Mouse (Mus musculus) splenic B cell, adult 2 months (primary cell): Measurements from ENCODE around the gene Btaf1.
A peak's percentile ranks its signal among the peaks of the same experiment; 100 is the strongest.
"Not testable (repeated sequence)": the region's sequence is repeated elsewhere in the genome, so short reads cannot be mapped to it uniquely, and the experiment has no call there.

ENCODE experiments used
- DNase-seq: peaks from one replicate; pipeline ENCODE4 v3.0.0-alpha.2; 2011; ENCODE audit warnings: low read depth, low spot score
- H3K27me3 ChIP-seq: 2 replicates; pipeline ENCODE4 v1.6.1; 2012; ENCODE audit warnings: mild to moderate bottlenecking, low read length, moderate library complexity, mixed read lengths; ENCODE audit not compliant: control insufficient read depth, poor library complexity, insufficient read depth, severe bottlenecking
- H3K36me3 ChIP-seq: 2 replicates; pipeline ENCODE4 v1.6.1; 2012; ENCODE audit warnings: mild to moderate bottlenecking, low read length, moderate library complexity, mixed read lengths; ENCODE audit not compliant: control insufficient read depth, poor library complexity, insufficient read depth, severe bottlenecking

Gene Btaf1

DNA sequence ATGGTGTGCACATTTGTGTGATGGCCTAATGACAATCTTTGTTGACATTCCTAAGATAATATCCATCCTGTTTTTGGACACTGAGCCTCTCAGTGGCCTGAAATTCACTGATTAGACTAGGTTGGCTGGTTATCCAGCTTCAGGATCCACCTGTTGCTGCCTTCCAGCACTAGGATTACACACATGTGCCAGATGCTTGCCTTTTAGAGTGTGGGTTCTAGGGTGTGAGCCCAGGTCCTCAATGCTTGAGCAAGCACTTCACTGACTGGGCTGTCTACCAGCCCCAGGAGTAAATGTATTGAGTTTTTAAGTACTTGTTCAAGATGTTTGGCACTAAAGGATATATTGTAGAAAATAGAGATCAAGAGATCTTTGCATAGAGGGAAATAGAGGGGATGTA, 12.1 kb downstream of the Btaf1 start:
- no peaks in the 10 kb centered on the region; the same call in 1 of the 2 replicates for H3K36me3 ChIP-seq
- DNase-seq, result no peak
- no peaks in the 10 kb centered on the region for H3K27me3 ChIP-seq

DNA sequence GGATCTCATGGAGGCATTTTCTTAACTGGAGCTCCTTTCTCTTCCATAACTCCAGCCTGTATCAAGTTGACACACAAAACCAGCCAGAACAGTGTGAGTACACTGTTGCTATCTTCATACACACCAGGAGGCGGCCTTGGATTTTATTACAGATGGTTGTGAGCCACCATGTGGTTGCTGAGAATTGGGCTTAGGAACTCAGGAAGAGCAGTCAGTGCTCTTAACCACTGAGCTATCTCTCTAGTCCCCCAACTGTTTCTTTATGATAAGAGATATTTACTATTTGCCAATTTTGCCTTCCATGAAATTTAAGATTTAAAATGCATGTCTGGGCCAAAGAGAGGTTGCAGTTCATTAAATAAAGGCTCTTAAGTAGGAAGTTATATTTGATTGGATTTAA, 14.2 kb downstream of the Btaf1 start:
- Histone ChIP-seq H3K36me3 (no peaks in the 10 kb centered on the region; the same call in 1 of the 2 replicates), H3K27me3 (no peaks in the 10 kb centered on the region)
- no peak for DNase-seq

DNA sequence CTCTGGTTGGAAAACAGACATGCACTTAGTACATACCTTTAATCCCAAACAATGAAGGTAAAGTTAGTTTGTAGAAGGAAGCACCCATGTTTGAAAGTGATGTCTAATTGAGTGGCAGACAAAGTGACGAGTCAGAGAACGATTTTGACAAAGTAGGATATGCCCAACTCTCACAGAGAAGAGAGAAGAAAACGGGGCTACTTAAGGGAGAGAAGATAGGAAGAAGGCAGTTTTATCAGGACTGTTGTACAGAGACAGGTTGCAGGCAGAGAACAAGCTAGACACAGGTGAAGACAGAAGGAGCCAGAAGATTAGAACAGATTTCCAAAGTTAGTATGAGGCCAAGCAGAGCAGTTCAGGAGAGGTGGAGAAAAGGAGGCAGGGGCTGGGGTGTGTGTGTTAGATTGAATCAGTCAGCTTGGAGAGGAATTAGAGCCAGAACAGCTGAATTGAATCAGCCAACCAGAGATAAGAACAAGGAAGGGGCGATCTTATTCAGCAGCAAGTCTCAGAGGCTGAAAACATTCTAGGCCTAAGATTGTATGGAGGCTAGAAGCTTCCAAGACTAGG, 27.8 kb downstream of the Btaf1 start:
- Histone ChIP-seq H3K36me3 (peaks cover 8% of the 10 kb centered on the region; the same call in 1 of the 2 replicates), H3K27me3 (no peaks in the 10 kb centered on the region)
- DNase-seq, result no peak

DNA sequence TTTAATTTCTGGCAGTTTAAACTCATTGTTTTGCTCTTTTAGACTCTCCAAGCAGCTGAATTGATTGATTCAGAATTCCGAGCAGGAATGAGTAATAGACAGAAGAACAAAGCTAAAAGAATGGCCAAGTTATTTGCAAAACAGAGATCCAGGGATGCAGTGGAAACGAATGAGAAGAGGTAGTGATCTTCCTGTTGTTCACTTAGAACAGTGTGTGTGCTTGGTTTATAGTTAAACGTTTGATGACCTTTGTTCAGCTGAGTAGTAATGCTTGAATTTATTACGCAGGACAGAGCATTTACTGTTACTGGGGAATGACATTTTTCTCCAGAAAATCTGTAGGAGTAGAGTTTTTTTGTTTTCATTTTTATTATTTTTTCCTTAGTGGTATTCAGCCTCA, 32.5 kb downstream of the Btaf1 start:
- no peak for DNase-seq
- H3K27me3 ChIP-seq, result no peaks in the 10 kb centered on the region
- H3K36me3 ChIP-seq, result peaks cover 21% of the 10 kb centered on the region

DNA sequence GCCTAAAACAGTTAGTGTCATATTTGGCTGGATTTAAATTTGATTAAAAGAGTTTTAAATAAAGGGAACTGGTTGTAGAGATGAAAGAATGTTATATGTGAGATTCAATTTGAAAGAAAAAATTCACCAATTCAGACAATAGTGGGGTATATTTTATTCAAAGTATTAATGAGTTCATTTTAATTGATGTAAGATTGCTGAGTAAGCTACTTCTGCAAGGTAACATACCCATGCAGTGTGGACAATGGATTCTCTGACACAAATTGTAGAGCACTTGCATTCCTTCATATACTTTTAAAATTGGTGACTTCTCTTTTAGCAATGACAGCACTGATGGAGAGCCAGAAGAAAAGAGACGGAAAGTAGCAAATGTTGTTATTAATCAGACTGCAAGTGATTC, 35.4 kb downstream of the Btaf1 start:
- Histone ChIP-seq H3K36me3 (peaks cover 21% of the 10 kb centered on the region), H3K27me3 (no peaks in the 10 kb centered on the region)
- DNase-seq, result no peak

DNA sequence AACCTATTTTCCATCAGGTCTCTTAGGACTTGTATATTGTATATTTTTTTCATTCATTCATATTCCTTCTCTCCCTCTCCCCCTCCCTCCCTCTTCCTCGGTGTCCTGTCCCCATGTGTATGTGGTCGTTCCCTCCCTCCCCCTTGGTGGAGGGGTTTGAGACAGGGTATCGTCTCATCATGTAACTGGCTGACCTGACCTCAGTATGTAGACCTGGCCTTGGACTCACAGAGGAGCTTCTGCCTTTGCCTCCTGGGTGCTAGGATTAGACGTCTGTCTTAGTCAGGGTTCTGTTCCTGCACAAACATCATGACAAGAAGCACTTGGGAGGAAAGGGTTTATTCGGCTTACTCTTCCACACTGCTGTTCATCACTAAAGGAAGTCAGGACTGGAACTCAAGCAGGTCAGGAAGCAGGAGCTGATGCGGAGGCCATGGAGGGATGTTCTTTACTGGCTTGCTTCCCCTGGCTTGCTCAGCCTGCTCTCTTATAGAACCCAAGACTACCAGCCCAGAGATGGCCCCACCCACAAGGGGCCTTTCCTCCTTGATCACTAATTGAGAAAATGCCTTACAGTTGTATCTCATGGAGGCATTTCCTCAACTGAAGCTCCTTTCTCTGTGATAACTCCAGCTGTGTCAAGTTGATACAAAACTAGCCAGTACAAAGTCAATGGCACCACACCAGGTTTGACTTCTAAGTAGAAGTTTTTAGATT, 36.8 kb downstream of the Btaf1 start:
- H3K27me3 ChIP-seq, DNase-seq: not testable (repeated sequence)
- H3K36me3 ChIP-seq, result peaks cover 26% of the 10 kb centered on the region

DNA sequence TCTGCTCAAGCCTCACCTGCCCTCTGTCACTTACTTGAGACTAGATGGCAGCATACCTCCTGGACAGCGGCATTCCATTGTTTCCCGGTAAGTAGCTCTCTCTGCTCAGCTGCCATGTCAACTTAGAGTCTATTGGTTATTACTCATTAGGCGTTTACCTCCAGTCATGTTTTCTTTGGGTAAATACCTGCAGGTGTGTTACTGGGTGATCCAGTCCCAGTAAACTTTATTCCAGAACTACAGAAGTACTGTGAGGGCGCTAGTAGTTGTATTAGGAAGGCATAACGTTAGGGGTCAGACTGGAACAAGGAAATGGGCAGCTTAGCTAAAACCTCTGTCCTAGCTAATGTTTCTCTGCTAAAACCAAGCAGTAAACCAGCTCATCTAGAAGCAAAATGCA, 78.7 kb downstream of the Btaf1 start:
- Histone ChIP-seq H3K27me3 (no peaks in the 10 kb centered on the region), H3K36me3 (peaks cover 22% of the 10 kb centered on the region)
- no peak for DNase-seq

DNA sequence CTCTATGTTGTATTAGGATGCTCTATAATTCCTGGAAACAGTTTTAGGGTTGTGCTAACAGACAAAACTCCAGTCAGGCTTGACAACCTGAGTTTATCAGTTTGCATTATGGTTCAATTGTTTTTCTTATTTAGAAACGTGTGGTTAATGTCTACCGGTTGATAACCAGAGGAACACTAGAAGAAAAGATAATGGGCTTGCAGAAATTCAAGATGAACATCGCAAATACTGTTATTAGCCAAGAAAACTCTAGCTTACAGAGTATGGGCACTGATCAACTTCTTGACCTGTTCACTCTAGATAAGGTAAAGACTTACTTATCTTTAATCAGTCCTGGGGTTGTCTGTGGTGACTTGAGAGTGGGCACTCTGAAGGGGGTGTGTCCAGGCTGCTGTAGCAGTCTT, 84.0 kb downstream of the Btaf1 start:
- Histone ChIP-seq H3K27me3 (no peaks in the 10 kb centered on the region), H3K36me3 (peaks cover 14% of the 10 kb centered on the region)
- no peak for DNase-seq

DNA sequence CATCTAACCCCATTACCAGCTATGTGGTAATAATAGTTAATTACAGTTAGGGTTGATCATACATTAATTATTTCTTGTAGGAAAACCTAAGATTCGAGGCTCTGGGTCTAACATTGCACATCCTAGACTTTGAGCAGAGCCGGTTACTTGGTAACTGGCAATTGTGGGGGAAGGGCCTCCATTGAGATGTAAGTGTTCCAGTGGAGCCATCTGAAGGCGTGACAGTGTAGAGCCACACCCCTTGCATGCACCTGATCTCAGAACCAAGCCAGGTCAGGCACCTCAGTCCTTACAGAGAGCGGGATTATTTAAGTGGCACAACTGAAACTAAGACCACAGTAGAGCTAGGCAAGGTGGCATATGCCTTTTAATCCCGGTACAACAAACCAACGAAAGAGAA, 87.6 kb downstream of the Btaf1 start:
- Histone ChIP-seq H3K27me3 (no peaks in the 10 kb centered on the region), H3K36me3 (peaks cover 7% of the 10 kb centered on the region; the same call in 1 of the 2 replicates)
- no peak for DNase-seq

DNA sequence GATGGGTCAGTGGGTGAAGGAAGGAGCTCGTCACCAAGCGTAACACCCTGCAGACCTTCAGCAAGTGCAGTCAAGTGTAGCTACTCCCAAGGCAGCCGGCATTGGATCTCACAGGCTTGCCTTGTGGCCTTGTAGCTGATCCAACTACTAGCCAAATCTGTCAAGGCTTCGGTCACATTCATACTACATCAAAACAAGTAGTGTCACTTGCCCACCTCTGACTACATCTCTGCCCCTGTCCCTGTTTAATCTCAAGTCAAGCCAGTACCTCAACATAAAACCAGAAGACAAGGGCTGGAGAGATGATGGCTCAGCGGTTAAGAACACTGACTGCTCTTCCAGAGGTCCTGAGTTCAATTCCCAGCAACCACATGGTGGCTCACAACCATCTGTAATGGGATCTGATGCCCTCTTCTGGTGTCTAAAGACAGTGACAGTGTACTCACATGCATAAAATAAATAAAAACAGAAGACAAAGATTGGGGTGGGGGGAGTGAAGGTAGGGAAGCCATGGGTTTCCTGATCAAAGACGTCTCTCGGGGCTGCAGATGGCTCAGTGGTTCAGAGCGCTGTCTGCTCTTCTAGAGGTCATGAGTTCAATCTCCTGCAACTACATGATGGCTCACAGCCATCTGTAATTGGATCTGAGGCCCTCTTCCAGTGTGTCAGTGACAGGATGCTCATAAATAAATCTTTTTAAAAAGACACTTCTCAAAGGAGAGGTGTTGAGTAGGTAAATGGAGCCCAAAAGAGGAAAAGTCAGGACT, 88.5 kb downstream of the Btaf1 start:
- DNase-seq, result no peak
- Histone ChIP-seq H3K36me3 (peaks cover 7% of the 10 kb centered on the region; the same call in 1 of the 2 replicates), H3K27me3 (no peaks in the 10 kb centered on the region)

DNA sequence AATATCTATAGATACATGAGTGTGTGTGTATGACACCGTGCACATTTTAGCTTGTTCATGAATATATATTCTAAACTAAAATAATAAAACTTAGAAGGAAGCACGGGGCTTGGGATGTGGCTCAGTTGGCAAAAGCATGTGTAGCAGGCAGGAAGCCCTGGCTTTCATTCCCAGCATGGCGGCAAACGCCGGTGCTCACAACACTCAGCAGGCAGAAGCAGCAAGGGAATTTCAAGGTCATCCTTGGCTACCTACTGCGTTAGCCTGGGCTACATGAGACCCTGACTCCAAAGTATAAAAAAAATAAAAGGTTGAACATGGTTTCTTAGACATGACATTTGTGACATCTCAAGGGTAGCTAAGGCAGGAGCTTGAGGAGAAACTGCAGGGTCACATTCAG, 91.0 kb downstream of the Btaf1 start:
- Histone ChIP-seq H3K27me3 (no peaks in the 10 kb centered on the region), H3K36me3 (no peaks in the 10 kb centered on the region)
- DNase-seq, result no peak

DNA sequence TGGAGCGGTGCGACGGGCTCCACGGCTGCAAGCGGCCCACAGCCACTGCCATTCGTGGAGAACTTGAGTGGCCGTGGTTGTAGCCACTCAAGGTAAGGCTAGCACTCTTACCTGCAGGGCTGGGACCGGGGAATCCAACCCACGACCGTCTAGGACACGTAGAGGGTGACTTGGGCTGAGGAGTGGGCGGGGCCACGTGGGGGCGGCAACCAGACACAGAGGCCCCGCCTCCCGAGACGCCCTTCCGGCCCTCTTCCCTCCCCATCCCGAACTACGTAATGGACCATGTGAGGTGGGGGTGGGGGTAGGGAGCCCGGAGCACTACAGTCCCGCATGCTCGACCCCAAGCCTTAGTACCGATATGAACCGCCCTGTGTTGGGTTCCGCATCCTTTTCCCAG, 92.5 kb downstream of the Btaf1 start:
- Histone ChIP-seq H3K27me3 (no peaks in the 10 kb centered on the region), H3K36me3 (no peaks in the 10 kb centered on the region)
- DNase-seq, result peak; percentile 75

DNA sequence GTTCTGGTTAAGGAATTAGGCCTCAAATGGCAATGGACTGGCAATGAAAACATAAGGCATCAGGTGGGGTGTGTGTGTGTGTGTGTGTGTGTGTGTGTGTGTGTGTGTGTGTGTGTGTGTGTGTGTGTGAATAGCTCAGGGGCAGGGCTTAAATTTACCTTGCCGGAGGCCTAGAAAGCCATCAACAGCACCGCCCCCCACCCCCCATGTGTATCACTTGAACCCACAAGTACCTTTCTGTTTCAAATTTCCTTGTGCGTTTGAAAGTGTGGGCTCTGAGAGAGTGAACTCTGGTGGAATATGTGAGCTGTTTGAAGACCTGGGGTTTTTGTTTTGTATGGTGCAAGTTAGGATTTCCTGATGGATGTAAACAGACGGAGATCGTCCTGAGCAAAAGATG, 93.1 kb downstream of the Btaf1 start:
- H3K36me3 ChIP-seq, result no peaks in the 10 kb centered on the region
- no peaks in the 10 kb centered on the region for H3K27me3 ChIP-seq
- DNase-seq, result no peak

DNA sequence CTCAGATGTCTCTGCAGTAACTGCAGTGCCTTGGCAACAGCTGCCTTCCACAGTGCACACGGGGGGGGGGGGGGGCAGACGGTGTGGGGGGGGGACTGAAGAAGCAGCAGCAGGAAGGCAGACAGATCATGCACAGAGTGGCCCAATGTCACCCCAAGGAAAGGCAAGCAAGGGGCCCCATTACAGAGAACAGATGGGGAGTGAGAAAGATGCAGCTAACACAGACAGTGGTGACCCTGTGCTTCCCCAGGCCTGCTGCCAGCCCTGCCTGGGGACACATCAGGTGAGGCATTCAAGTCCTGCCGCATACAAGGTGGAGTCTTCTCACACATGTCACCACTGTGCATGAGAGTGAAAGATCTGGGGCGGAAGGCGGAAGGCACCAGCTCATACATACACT, 94.7 kb downstream of the Btaf1 start:
- no peaks in the 10 kb centered on the region for H3K36me3 ChIP-seq
- H3K27me3 ChIP-seq, result no peaks in the 10 kb centered on the region
- DNase-seq, result no peak

DNA sequence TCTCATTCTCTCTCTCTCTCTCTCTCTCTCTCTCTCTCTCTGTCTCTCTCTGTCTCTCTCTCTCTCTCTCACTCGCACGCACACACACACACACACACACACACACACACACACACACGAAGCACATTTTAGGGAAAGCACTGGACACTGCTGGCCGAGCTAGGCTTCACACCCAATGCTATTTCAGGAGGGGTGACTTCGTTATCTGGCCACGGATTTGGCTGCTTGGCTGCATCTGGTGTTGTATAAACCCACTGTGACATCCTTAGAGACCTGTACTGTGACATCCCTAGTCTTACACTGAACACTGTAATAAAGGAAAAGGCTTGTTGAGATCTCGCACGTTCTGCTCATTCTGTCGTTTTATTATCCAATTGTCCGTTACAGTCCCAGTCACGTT, 95.1 kb downstream of the Btaf1 start:
- H3K27me3 ChIP-seq, result no peaks in the 10 kb centered on the region
- no peaks in the 10 kb centered on the region for H3K36me3 ChIP-seq
- no peak for DNase-seq
